Mouse (Mus musculus) limb, embryonic 11.5 days (tissue): Measurements from ENCODE around the gene Nectin3. TPM values are rescaled to one million over a fixed set of nuclear protein-coding genes. Genes with fewer than 3 reads are reported as not detected.

Experiments used
- ATAC-seq: fragments of 200-750 bp; cut with Nextera tagmentation; 2 replicates; pipeline ENCODE4 v1.8.0; 2017; ENCODE audit warnings: low read depth; ENCODE audit not compliant: insufficient number of reproducible peaks, low FRiP score, low TSS enrichment
- DNase-seq: peaks from one replicate; pipeline ENCODE4 v3.0.0-alpha.2; 2015; ENCODE audit warnings: low spot score
- H3K27ac ChIP-seq: fragments of 300-500 bp; sonication (generic); replicated peaks from 2 replicates; pipeline ENCODE4 v1.5.1; 2014; ENCODE audit warnings: low read depth, mild to moderate bottlenecking, low read length
- H3K27me3 ChIP-seq: fragments of 300-500 bp; sonication (generic); 2 replicates; pipeline ENCODE4 v1.6.1; 2014; ENCODE audit warnings: mild to moderate bottlenecking, low read length, mixed read lengths; ENCODE audit not compliant: control insufficient read depth, insufficient read depth
- H3K36me3 ChIP-seq: fragments of 300-500 bp; sonication (generic); 2 replicates; pipeline ENCODE4 v1.6.1; 2014; ENCODE audit warnings: mild to moderate bottlenecking, low read length, moderate library complexity, mixed read lengths; ENCODE audit not compliant: control insufficient read depth, insufficient read depth
- H3K4me1 ChIP-seq: fragments of 300-500 bp; sonication (generic); 2 replicates; pipeline ENCODE4 v1.6.1; 2014; ENCODE audit warnings: low read length, mixed read lengths; ENCODE audit not compliant: control insufficient read depth, insufficient read depth
- H3K4me2 ChIP-seq: fragments of 300-500 bp; sonication (generic); 2 replicates; pipeline ENCODE4 v1.6.1; 2014; ENCODE audit warnings: low read depth, mild to moderate bottlenecking, moderate library complexity; ENCODE audit not compliant: severe bottlenecking
- H3K4me3 ChIP-seq: fragments of 300-500 bp; sonication (generic); 2 replicates; pipeline ENCODE4 v1.5.1; 2014; ENCODE audit warnings: low read depth, low read length
- H3K9ac ChIP-seq: fragments of 300-500 bp; sonication (generic); 2 replicates; pipeline ENCODE4 v1.6.1; 2014; ENCODE audit warnings: mild to moderate bottlenecking, low read length
- H3K9me3 ChIP-seq: fragments of 300-500 bp; sonication (generic); 2 replicates; pipeline ENCODE4 v1.6.1; 2016; ENCODE audit warnings: low read length; ENCODE audit not compliant: control insufficient read depth
- WGBS: fragments of 180-500 bp; shearing (Covaris S2); extraction: QIAGEN DNeasy Blood & Tissue Kit; methylation state at CpG from one replicate; pipeline ENCODE4 v1.1.7; 2014; 5-methylcytosine and 5-hydroxymethylcytosine counted together
- polyA plus RNA-seq: library from polyadenylated mRNA; unstranded; fragments of >200 nt; fragmentation: Nextera tagmentation; extraction: Ambion mirVana; gene quantifications from 2 replicates; pipeline ENCODE4 v1.2.1, GENCODE M21; 2014

Nectin3 gene
- polyA plus RNA-seq, 1 experiment from 2014 or later: 28.5 TPM

GRCm38 (mm10) chr16:46504006-46504405 lies 5.7 kb upstream of the Nectin3 start:
- Histone ChIP-seq H3K9ac (no peak overlapping the region), H3K27ac (no peak overlapping the region), H3K27me3 (no peaks in the 10 kb centered on the region), H3K4me1 (no peaks in the 10 kb centered on the region), H3K4me3 (no peak overlapping the region), H3K9me3 (no peaks in the 10 kb centered on the region), H3K36me3 (no peaks in the 10 kb centered on the region), H3K4me2 (no peak overlapping the region)
- ATAC-seq (no peak), DNase-seq (no peak)
- WGBS: 80% methylated on average over 4 of the region's 4 CpGs

- no peak for DNase-seq
These were observed 4.0 kb upstream of the Nectin3 start for GRCm38 (mm10) chr16:46502311-46502710.

GRCm38 (mm10) chr16:46500759-46501158 lies 2.4 kb upstream of the Nectin3 start:
- ATAC-seq: no peak
- Histone ChIP-seq H3K27me3 (0 out of 2 replicates have a peak, but pooled peaks cover 3% of the 10 kb centered on the region), H3K9ac (no peak overlapping the region), H3K4me3 (no peak overlapping the region), H3K9me3 (no peaks in the 10 kb centered on the region), H3K27ac (no peak overlapping the region), H3K36me3 (no peaks in the 10 kb centered on the region), H3K4me2 (no peak overlapping the region), H3K4me1 (no peaks in the 10 kb centered on the region)
- 57% methylated on average over 3 of the region's 3 CpGs for WGBS
- DNase-seq: no peak

More at GRCm38 (mm10) chr16:46502311-46502710, 4.0 kb upstream of the Nectin3 start:
- no peaks in the 10 kb centered on the region for H3K9me3 ChIP-seq
- 79% methylated on average over 2 of the region's 2 CpGs for WGBS
- 0 out of 2 replicates have a peak, but pooled peaks cover 3% of the 10 kb centered on the region for H3K27me3 ChIP-seq
- no peaks in the 10 kb centered on the region for H3K36me3 ChIP-seq
- H3K27ac ChIP-seq: no peak overlapping the region
- no peak overlapping the region for H3K4me2 ChIP-seq
- H3K9ac ChIP-seq: no peak overlapping the region
- no peaks in the 10 kb centered on the region for H3K4me1 ChIP-seq
- no peak overlapping the region for H3K4me3 ChIP-seq
- ATAC-seq: no peak

GRCm38 (mm10) chr16:46497686-46498420 lies 472 bp downstream of the Nectin3 start:
- Histone ChIP-seq H3K4me1 (peaks cover 8% of the 10 kb centered on the region; the same call in 1 of the 2 replicates), H3K4me3 (peak overlapping the region; percentile 77), H3K36me3 (no peaks in the 10 kb centered on the region), H3K27ac (no peak overlapping the region), H3K9ac (peak overlapping the region; percentile 51), H3K9me3 (no peaks in the 10 kb centered on the region), H3K27me3 (0 out of 2 replicates have a peak, but pooled peaks cover 3% of the 10 kb centered on the region), H3K4me2 (peak overlapping the region; percentile 48)
- WGBS: under 1% methylated on average over 32 of the region's 32 CpGs
- no peak for ATAC-seq
- peak; percentile 41 for DNase-seq

- 0 out of 2 replicates have a peak, but pooled peaks cover 3% of the 10 kb centered on the region for H3K27me3 ChIP-seq
These were observed 1.2 kb downstream of the Nectin3 start for GRCm38 (mm10) chr16:46496889-46497685.

GRCm38 (mm10) chr16:46496031-46496868 lies 2.1 kb downstream of the Nectin3 start:
- Histone ChIP-seq H3K4me2 (peak overlapping the region; percentile 44), H3K4me1 (peaks cover 8% of the 10 kb centered on the region; the same call in 1 of the 2 replicates), H3K4me3 (peak overlapping the region; percentile 77), H3K9me3 (no peaks in the 10 kb centered on the region), H3K9ac (peak overlapping the region; percentile 69), H3K27ac (peak overlapping the region; percentile 81), H3K27me3 (0 out of 2 replicates have a peak, but pooled peaks cover 3% of the 10 kb centered on the region), H3K36me3 (no peaks in the 10 kb centered on the region)
- ATAC-seq: peak; percentile 63
- WGBS: under 1% methylated on average over 66 of the region's 96 CpGs
- DNase-seq: peak; percentile 79

More at GRCm38 (mm10) chr16:46496889-46497685, 1.2 kb downstream of the Nectin3 start:
- Histone ChIP-seq H3K4me1 (peaks cover 8% of the 10 kb centered on the region; the same call in 1 of the 2 replicates), H3K36me3 (no peaks in the 10 kb centered on the region), H3K4me3 (peak overlapping the region; percentile 77), H3K9me3 (no peaks in the 10 kb centered on the region), H3K4me2 (peak overlapping the region; percentile 48), H3K9ac (peak overlapping the region; percentile 69), H3K27ac (peak overlapping the region; percentile 81)
- peak; percentile 96 for ATAC-seq
- under 1% methylated on average over 61 of the region's 78 CpGs for WGBS
- DNase-seq: peak; percentile 96

GRCm38 (mm10) chr16:46495201-46495600 lies 3.1 kb downstream of the Nectin3 start:
- 24% methylated on average over 3 of the region's 3 CpGs for WGBS

More at GRCm38 (mm10) chr16:46495201-46495600, 3.1 kb downstream of the Nectin3 start:
- Histone ChIP-seq H3K9me3 (no peaks in the 10 kb centered on the region), H3K9ac (peak overlapping the region; percentile 69; the same call in 1 of the 2 replicates), H3K36me3 (no peaks in the 10 kb centered on the region), H3K27ac (no peak overlapping the region), H3K4me2 (peak overlapping the region; percentile 44), H3K27me3 (0 out of 2 replicates have a peak, but pooled peaks cover 3% of the 10 kb centered on the region), H3K4me1 (peaks cover 8% of the 10 kb centered on the region; the same call in 1 of the 2 replicates), H3K4me3 (peak overlapping the region; percentile 77)
- DNase-seq: no peak
- no peak for ATAC-seq
